ENCODE assay signal across 9 mouse cellular contexts in the genomic region with DNA sequence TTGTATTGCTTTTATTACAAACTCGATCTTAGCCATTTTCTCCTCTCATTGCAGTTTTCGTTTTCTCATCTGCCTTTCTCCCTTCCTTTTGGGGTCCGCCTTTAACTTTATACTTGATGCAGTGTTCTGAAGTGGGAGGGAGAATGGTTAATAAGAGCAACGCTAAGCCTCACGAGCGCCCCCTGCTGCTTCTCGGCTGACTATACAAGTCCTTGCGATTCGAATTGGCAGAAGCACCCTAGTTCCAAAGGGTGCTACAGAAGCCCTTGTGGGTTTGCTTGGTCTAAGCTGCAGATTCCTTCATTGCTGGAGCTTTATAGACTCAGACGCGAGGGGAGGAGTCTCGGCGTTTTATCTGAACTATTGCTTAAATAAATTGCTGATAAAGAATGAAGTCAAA. TPM values are rescaled to one million over a fixed set of nuclear protein-coding genes. Genes with fewer than 3 reads are reported as not detected.
DNase-seq lines count a peak whose midpoint lies in the region; ATAC-seq and TF ChIP-seq lines count a peak whose summit lies in the region.
"Had no signal": no experiment of that assay in that cellular context is flagged by ENCODE, and none has a peak within 500 bp of the region (broad histone marks: within the 10 kb centered on the region; RNA-seq: fewer than 3 reads in every experiment).

No protein-coding gene starts in this region.

- no peaks in the 10 kb centered on the region for H3K9me3 ChIP-seq in hindbrain, embryonic 10.5 days
- no peaks in the 10 kb centered on the region for H3K9me3 ChIP-seq in hindbrain, embryonic 12.5 days (replicated peaks)
- H3K9me3 ChIP-seq in neural tube, embryonic 11.5 days (ENCODE audit: control insufficient read depth, low read length): no peaks in the 10 kb centered on the region
- H3K9me3 ChIP-seq: midbrain, embryonic 12.5 days had no signal

- 14% methylated on average over 13 of the region's 13 CpGs for WGBS in hindbrain, embryonic 10.5 days
- WGBS in hindbrain, embryonic 12.5 days: 15% methylated on average over 13 of the region's 13 CpGs
- WGBS in neural tube, embryonic 11.5 days: 18% methylated on average over 13 of the region's 13 CpGs

- H3K4me2 ChIP-seq in hindbrain, embryonic 12.5 days (replicated peaks): no peak overlapping the region
- H3K4me2 ChIP-seq in neural tube, embryonic 11.5 days (ENCODE audit: low read depth): no peak overlapping the region
- H3K4me2 ChIP-seq: midbrain, embryonic 12.5 days had no signal

- no peak overlapping the region for H3K9ac ChIP-seq in hindbrain, embryonic 12.5 days
- H3K9ac ChIP-seq in neural tube, embryonic 11.5 days (ENCODE audit: low read length): no peak overlapping the region
- H3K9ac ChIP-seq: midbrain, embryonic 12.5 days had no signal

- H3K4me1 ChIP-seq in hindbrain, embryonic 10.5 days (replicated peaks): no peaks in the 10 kb centered on the region
- H3K4me1 ChIP-seq in hindbrain, embryonic 12.5 days: no peaks in the 10 kb centered on the region
- no peaks in the 10 kb centered on the region for H3K4me1 ChIP-seq in neural tube, embryonic 11.5 days (ENCODE audit: control insufficient read depth, insufficient read depth, low read length)
- H3K4me1 ChIP-seq: midbrain, embryonic 12.5 days had no signal

- H3K27ac ChIP-seq in hindbrain, embryonic 10.5 days: no peak overlapping the region
- no peak overlapping the region for H3K27ac ChIP-seq in hindbrain, embryonic 12.5 days
- H3K27ac ChIP-seq in left cerebral cortex, adult 2 months: no peak overlapping the region
- no peak overlapping the region for H3K27ac ChIP-seq in neural tube, embryonic 11.5 days (ENCODE audit: low read depth, low read length)
- H3K27ac ChIP-seq: midbrain, embryonic 12.5 days had no signal

- no peak overlapping the region for H3K4me3 ChIP-seq in hindbrain, embryonic 10.5 days
- H3K4me3 ChIP-seq in hindbrain, embryonic 12.5 days: no peak overlapping the region
- H3K4me3 ChIP-seq in left cerebral cortex, adult 2 months: no peak overlapping the region
- H3K4me3 ChIP-seq in neural tube, embryonic 11.5 days (ENCODE audit: low read depth, low read length): no peak overlapping the region
- H3K4me3 ChIP-seq: midbrain, embryonic 12.5 days had no signal

- DNase-seq in hindbrain, embryonic 10.5 days (ENCODE audit: low spot score): peak; percentile 70
- DNase-seq in adrenal gland, adult 2 months: peak; percentile 65
- DNase-seq in embryo, embryonic 11.5 days (ENCODE audit: low read depth, low spot score): peak; percentile 38
- peak; percentile 84 for DNase-seq in heart, postnatal 4 days
- peak; percentile 52 to 67 for DNase-seq in left cerebral cortex, adult 2 months (ENCODE audit: extremely low spot score in 1 of 2, low spot score in 2 of 2)
- DNase-seq in neural tube, embryonic 11.5 days (ENCODE audit: low spot score): peak; percentile 74
- DNase-seq in thymus, adult 18-20 months: peak; percentile 6 to 13

- intact Hi-C loops in left cerebral cortex, adult 2 months (cut with DNase I): loop anchor here (1.0 to 10.0 kb wide), 2 partner anchors 39 to 97 kb away; no protein-coding TSS in a partner anchor

- ATAC-seq in hindbrain, embryonic 12.5 days (ENCODE audit: low FRiP score): no peak
- ATAC-seq in neural tube, embryonic 11.5 days (ENCODE audit: insufficient read depth, low FRiP score, low TSS enrichment): no peak

- peaks cover 64% of the 10 kb centered on the region for H3K27me3 ChIP-seq in hindbrain, embryonic 10.5 days (ENCODE audit: insufficient read depth, poor library complexity, severe bottlenecking)
- H3K27me3 ChIP-seq in hindbrain, embryonic 12.5 days: peaks cover 15% of the 10 kb centered on the region; the same call in 1 of the 2 replicates
- H3K27me3 ChIP-seq in neural tube, embryonic 11.5 days (ENCODE audit: control insufficient read depth, insufficient read depth, low read length): no peaks in the 10 kb centered on the region

- TF ChIP-seq CTCF in left cerebral cortex, adult 2 months (IDR thresholded peaks at IDR 0.05): peak; percentile 84

- no peaks in the 10 kb centered on the region for H3K36me3 ChIP-seq in hindbrain, embryonic 10.5 days
- H3K36me3 ChIP-seq in hindbrain, embryonic 12.5 days: no peaks in the 10 kb centered on the region
- H3K36me3 ChIP-seq in neural tube, embryonic 11.5 days (ENCODE audit: control insufficient read depth, insufficient read depth, low read length): no peaks in the 10 kb centered on the region
- H3K36me3 ChIP-seq: midbrain, embryonic 12.5 days had no signal

RNA-seq across cellular contexts. Expression of gene Helt, which starts 12.9 kb away (rescaled TPM):
- 0.27 and 0.41 TPM in 2 replicates for polyA plus RNA-seq in hindbrain, embryonic 10.5 days (2016; fragmentation: Nextera tagmentation; extraction: Ambion mirVana)
- 1.2 and 2.8 TPM in 2 replicates for polyA plus RNA-seq in hindbrain, embryonic 12.5 days (2016; fragmentation: Nextera tagmentation; extraction: Ambion mirVana)
- total RNA-seq in adrenal gland, adult 2 months (2021): not detected
- 0.16 and 0.42 TPM in 2 replicates for polyA plus RNA-seq in adrenal gland, adult 2 months (2012; rRNA removed)
- total RNA-seq in heart, postnatal 4 days (2021): not detected
- total RNA-seq in left cerebral cortex, adult 2 months (2021): not detected
- 0.60 TPM in 1 of 2 replicates, not detected in the other for polyA plus RNA-seq in neural tube, embryonic 11.5 days (2014; fragmentation: Nextera tagmentation; extraction: Ambion mirVana)

Comparison
In these comparisons a context has a peak if more than half of its experiments do, and no peak if none do; other contexts are left out.
1. DNase-seq: peak in every context shown above with its lines; median percentile 84 in heart, postnatal 4 days; 74 in neural tube, embryonic 11.5 days; 70 in hindbrain, embryonic 10.5 days; 65 in adrenal gland, adult 2 months; 60 in left cerebral cortex, adult 2 months; 38 in embryo, embryonic 11.5 days; 10 in thymus, adult 18-20 months.